Mouse (Mus musculus): Measurements from ENCODE around the gene Vezf1. TPM values are rescaled to one million over a fixed set of nuclear protein-coding genes. Genes with fewer than 3 reads are reported as not detected.

Gene Vezf1
- polyA plus RNA-seq, 1 experiment: 0.38 TPM

DNA sequence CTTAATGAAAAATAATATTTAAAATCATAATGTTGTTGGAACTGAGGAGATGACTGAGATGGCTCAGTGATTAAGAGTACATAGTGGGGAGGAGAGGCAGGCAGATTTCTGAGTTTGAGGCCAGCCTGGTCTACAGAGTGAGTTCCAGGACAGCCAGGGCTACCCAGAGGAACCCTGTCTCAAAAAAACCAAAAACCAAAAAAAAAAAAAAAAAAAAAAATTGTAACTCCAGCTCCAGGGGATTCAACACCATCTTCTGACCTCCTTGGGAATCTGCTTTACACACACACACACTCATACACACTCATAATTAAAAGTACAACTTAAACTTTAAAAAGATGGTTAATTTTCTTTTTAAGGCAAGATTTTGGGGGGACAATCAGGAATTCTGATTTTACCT, 2.3 kb upstream of the Vezf1 start:
- Histone ChIP-seq H3K4me3 (replicated peaks) (no peak overlapping the region), H3K9me3 (ENCODE audit: control insufficient read depth, low read length) (no peaks in the 10 kb centered on the region)
- no peak for TF ChIP-seq GATA1 (IDR thresholded peaks at IDR 0.05; ENCODE audit: low read length)
- TF ChIP-seq TAL1 (IDR thresholded peaks at IDR 0.05; ENCODE audit: low read length): no peak

DNA sequence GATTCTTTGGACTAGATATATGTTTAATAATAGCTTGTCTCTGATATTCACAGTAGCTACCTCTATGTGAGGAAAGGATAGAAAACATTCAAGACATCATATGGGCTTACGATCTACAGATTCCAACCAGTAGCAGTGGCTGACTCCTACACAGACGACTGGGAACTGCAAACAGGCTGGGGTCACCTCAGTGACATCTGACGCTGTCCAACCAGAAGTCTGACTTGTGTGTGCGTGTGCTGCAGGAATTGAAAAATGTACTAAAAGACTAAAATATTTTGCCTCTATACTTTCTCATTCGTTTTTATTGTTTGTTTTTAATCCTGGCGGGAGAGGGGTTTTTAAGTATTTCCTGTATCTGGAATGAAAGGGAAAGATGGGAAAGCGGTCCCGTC, 891 bp upstream of the Vezf1 start:
- no peak for TF ChIP-seq GATA1 (IDR thresholded peaks at IDR 0.05; ENCODE audit: low read length)
- TF ChIP-seq TAL1 (IDR thresholded peaks at IDR 0.05; ENCODE audit: low read length): no peak
- peaks cover 5% of the 10 kb centered on the region for H3K27me3 ChIP-seq (ENCODE audit: control insufficient read depth)
- H3K4me3 ChIP-seq (replicated peaks): peak overlapping the region; percentile 79
- H3K9me3 ChIP-seq (ENCODE audit: control insufficient read depth, low read length): no peaks in the 10 kb centered on the region
- H3K36me3 ChIP-seq (ENCODE audit: control insufficient read depth): peaks cover 9% of the 10 kb centered on the region
- H3K4me1 ChIP-seq (ENCODE audit: control insufficient read depth): peaks cover 32% of the 10 kb centered on the region

More for the DNA sequence above, 2.3 kb upstream of the Vezf1 start:
- peaks cover 14% of the 10 kb centered on the region for H3K36me3 ChIP-seq (ENCODE audit: control insufficient read depth)
- H3K4me1 ChIP-seq (ENCODE audit: control insufficient read depth): peaks cover 25% of the 10 kb centered on the region
- peaks cover 5% of the 10 kb centered on the region for H3K27me3 ChIP-seq (ENCODE audit: control insufficient read depth)

DNA sequence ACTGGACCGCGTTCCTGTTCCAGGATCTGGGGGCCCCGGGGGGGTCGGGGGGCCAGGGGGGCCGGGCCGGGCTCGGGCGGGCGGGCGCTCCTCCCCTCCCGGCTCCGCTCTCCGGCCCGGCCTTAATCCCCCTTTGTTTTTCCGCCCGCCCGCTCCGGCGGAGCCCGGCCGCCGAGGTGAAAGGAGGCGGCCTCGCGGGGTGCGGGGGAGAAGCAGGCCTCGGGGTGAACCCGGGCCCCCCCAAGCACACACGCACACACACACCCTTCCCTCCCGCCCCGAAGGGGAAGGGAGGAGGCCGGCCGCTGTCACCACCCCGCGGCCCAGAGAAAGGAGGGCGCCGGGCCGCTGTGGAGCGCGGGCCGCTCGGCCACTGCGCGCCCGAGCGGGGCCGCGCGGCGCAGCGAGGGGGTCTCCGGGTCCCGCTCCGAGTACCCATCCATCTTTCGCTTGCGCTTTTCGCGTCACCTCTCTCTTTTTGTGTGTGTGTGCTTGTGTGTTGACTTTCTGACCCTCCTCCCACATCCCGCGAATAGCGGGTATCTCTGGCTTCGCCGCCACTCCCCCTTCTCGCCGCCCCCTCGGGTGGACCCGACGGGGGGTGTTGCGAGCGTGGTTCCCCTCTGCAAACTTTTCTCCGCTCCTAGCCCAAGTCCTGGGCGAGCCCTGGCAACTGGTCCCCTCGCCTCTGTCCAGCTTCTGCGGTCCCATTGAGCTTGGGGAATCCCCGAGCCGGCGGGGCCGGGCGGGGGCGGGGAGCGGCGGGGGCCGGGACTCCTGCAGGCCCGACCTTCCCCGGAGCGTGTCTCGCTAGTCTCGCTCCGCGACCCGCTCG, 549 bp downstream of the Vezf1 start:
- H3K27me3 ChIP-seq (ENCODE audit: control insufficient read depth): peaks cover 5% of the 10 kb centered on the region
- H3K36me3 ChIP-seq (ENCODE audit: control insufficient read depth): peaks cover 18% of the 10 kb centered on the region
- peaks cover 33% of the 10 kb centered on the region for H3K4me1 ChIP-seq (ENCODE audit: control insufficient read depth)
- peak overlapping the region; percentile 79 for H3K4me3 ChIP-seq (replicated peaks)
- TF ChIP-seq TAL1 (IDR thresholded peaks at IDR 0.05; ENCODE audit: low read length) (no peak), GATA1 (IDR thresholded peaks at IDR 0.05; ENCODE audit: low read length) (no peak)
- H3K9me3 ChIP-seq (ENCODE audit: control insufficient read depth, low read length): no peaks in the 10 kb centered on the region

DNA sequence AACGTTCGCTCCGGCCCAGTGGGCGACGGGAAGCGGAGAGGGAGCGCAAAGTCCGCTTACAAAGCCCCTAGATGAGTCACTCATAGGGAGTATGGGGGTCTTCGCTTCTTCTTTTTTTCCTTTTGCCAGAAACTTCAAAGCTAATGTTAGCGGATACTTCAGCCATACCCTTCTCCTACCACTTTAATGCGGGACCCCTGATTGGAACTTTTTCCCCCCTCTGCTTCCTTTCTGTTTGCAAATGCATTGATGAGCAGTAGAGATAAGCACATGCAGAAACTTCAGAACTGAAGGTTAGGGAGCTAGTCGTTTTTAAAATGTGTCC, 1.1 kb downstream of the Vezf1 start:
- H3K27me3 ChIP-seq (ENCODE audit: control insufficient read depth): peaks cover 5% of the 10 kb centered on the region
- peaks cover 34% of the 10 kb centered on the region for H3K4me1 ChIP-seq (ENCODE audit: control insufficient read depth)
- no peaks in the 10 kb centered on the region for H3K9me3 ChIP-seq (ENCODE audit: control insufficient read depth, low read length)
- peaks cover 21% of the 10 kb centered on the region for H3K36me3 ChIP-seq (ENCODE audit: control insufficient read depth)
- TF ChIP-seq TAL1 (IDR thresholded peaks at IDR 0.05; ENCODE audit: low read length): no peak
- no peak for TF ChIP-seq GATA1 (IDR thresholded peaks at IDR 0.05; ENCODE audit: low read length)
- peak overlapping the region; percentile 79 for H3K4me3 ChIP-seq (replicated peaks)

DNA sequence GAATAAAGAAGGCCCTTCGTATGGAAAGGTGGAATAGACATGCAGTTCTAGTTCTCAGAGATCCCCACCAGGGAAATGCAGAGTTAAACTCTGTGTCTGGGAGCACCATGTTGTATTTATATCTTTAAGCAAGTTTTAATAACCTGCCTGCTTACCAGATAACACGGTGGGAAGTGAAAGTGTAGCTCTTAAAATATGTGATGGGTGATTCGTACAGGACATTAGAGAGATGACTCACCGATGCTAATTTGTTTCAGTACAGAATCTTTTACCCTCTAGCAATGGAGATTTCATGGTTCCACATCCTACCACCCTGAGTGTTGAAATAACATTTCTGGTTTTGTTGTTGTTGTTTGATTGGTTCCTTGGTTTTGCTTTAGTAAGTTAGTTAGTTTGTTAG, 2.3 kb downstream of the Vezf1 start:
- peaks cover 29% of the 10 kb centered on the region for H3K36me3 ChIP-seq (ENCODE audit: control insufficient read depth)
- peaks cover 34% of the 10 kb centered on the region for H3K4me1 ChIP-seq (ENCODE audit: control insufficient read depth)
- no peaks in the 10 kb centered on the region for H3K9me3 ChIP-seq (ENCODE audit: control insufficient read depth, low read length)
- H3K4me3 ChIP-seq (replicated peaks): no peak overlapping the region
- peaks cover 5% of the 10 kb centered on the region for H3K27me3 ChIP-seq (ENCODE audit: control insufficient read depth)
- no peak for TF ChIP-seq GATA1 (IDR thresholded peaks at IDR 0.05; ENCODE audit: low read length)

DNA sequence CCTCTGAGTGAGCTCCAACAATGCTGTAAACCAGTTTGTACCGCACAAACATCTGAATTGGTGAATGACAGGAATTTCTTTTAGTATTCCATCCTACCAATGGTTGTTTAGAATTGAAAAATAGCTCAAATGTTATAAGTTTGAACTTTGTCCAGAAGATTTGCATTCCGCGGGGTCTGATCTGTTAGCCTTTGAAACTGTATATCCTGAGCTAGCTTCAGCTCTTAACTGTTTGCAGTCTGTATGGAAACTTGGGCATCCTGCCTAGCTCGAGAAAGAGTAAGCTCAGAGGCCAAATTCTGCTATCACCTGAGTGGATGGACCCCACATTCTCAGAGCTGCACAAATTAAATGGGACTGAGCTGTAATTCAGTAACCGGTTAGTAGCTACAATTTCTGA, 3.0 kb downstream of the Vezf1 start:
- H3K9me3 ChIP-seq (ENCODE audit: control insufficient read depth, low read length): no peaks in the 10 kb centered on the region
- no peak overlapping the region for H3K4me3 ChIP-seq (replicated peaks)
- H3K27me3 ChIP-seq (ENCODE audit: control insufficient read depth): peaks cover 5% of the 10 kb centered on the region
- TF ChIP-seq TAL1 (IDR thresholded peaks at IDR 0.05; ENCODE audit: low read length) (no peak), GATA1 (IDR thresholded peaks at IDR 0.05; ENCODE audit: low read length) (no peak)
- H3K36me3 ChIP-seq (ENCODE audit: control insufficient read depth): peaks cover 36% of the 10 kb centered on the region
- peaks cover 34% of the 10 kb centered on the region for H3K4me1 ChIP-seq (ENCODE audit: control insufficient read depth)

DNA sequence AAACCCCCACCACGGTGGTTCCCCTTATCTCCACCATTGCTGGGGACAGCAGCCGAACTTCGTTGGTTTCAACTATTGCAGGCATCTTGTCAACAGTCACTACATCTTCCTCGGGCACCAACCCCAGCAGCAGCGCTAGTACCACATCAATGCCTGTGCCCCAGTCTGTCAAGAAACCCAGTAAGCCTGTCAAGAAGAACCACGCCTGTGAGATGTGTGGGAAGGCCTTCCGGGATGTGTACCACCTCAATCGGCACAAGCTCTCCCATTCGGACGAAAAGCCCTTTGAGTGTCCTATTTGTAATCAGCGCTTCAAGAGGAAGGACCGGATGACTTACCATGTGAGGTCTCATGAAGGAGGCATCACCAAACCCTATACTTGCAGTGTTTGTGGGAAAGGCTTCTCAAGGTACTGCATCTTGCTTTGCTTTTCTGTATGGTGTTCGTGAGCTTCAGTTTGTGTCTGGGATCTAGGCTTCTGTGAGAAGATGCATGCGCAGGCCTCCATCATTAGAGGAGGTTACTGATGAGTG, 5.3 kb downstream of the Vezf1 start:
- Histone ChIP-seq H3K4me3 (replicated peaks) (no peak overlapping the region), H3K27me3 (ENCODE audit: control insufficient read depth) (peaks cover 5% of the 10 kb centered on the region), H3K4me1 (ENCODE audit: control insufficient read depth) (peaks cover 24% of the 10 kb centered on the region), H3K9me3 (ENCODE audit: control insufficient read depth, low read length) (no peaks in the 10 kb centered on the region), H3K36me3 (ENCODE audit: control insufficient read depth) (peaks cover 54% of the 10 kb centered on the region)
- TF ChIP-seq GATA1 (IDR thresholded peaks at IDR 0.05; ENCODE audit: low read length) (no peak), TAL1 (IDR thresholded peaks at IDR 0.05; ENCODE audit: low read length) (no peak)

DNA sequence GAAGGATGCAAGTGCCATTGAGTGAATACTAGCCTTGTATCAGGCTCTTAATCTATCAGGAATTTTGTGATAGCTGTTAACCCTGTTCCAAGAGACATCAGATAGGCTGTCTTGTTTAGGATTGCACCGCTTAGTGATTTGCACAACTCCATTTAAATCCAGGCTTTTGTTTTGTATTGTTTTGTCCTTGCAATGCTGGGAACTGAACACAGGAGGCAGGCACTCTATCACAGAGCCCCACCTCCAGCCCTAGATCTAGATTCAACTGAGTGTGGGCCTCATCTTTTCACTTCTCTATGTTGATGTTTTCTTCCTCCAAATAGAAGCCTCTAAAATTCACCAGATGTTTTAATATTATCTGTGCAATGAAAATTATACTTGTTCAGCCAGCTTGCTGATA, 7.6 kb downstream of the Vezf1 start:
- H3K36me3 ChIP-seq (ENCODE audit: control insufficient read depth): peaks cover 77% of the 10 kb centered on the region

DNA sequence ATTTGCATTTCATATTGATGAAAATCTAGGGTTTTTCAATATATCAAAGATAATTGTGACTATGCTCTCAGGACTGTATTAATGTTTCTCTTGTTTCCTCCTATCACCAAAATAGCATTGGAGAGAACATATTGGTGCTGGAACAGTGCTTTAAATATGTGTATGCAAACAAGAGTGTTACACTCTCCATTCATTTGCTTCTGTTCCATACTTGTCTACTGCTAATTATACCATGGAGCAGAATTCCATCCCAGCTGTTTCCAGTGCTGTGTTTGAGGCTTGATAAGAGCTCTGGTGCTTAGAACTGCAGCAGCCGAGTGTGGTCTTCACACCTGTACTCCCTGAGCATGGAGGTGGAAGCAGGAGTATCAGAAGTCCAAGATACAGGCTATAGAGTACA, 8.3 kb downstream of the Vezf1 start:
- Histone ChIP-seq H3K27me3 (ENCODE audit: control insufficient read depth) (no peaks in the 10 kb centered on the region), H3K4me1 (ENCODE audit: control insufficient read depth) (peaks cover 4% of the 10 kb centered on the region), H3K36me3 (ENCODE audit: control insufficient read depth) (peaks cover 84% of the 10 kb centered on the region), H3K4me3 (replicated peaks) (no peak overlapping the region), H3K9me3 (ENCODE audit: control insufficient read depth, low read length) (no peaks in the 10 kb centered on the region)
- TF ChIP-seq TAL1 (IDR thresholded peaks at IDR 0.05; ENCODE audit: low read length) (no peak), GATA1 (IDR thresholded peaks at IDR 0.05; ENCODE audit: low read length) (no peak)

More for the DNA sequence above, 7.6 kb downstream of the Vezf1 start:
- Histone ChIP-seq H3K4me3 (replicated peaks) (no peak overlapping the region), H3K27me3 (ENCODE audit: control insufficient read depth) (no peaks in the 10 kb centered on the region), H3K4me1 (ENCODE audit: control insufficient read depth) (peaks cover 10% of the 10 kb centered on the region), H3K9me3 (ENCODE audit: control insufficient read depth, low read length) (no peaks in the 10 kb centered on the region)
- TF ChIP-seq GATA1 (IDR thresholded peaks at IDR 0.05; ENCODE audit: low read length): no peak
